Mouse (Mus musculus): Measurements from ENCODE around the gene Rad51c.
A peak's percentile ranks its signal among the peaks of the same experiment; 100 is the strongest.

Rad51c gene

GRCm38 (mm10) chr11:87367865-87368580, 36.7 kb downstream of the Rad51c start:
- peak; percentile 8 for DNase-seq (ENCODE audit: low read depth, low spot score)

GRCm38 (mm10) chr11:87367061-87367460, 37.7 kb downstream of the Rad51c start:
- DNase-seq (ENCODE audit: low read depth, low spot score), result no peak

- DNase-seq (ENCODE audit: low read depth, low spot score), result no peak
Observed at GRCm38 (mm10) chr11:87365120-87365519, 39.6 kb downstream of the Rad51c start.

DNA sequence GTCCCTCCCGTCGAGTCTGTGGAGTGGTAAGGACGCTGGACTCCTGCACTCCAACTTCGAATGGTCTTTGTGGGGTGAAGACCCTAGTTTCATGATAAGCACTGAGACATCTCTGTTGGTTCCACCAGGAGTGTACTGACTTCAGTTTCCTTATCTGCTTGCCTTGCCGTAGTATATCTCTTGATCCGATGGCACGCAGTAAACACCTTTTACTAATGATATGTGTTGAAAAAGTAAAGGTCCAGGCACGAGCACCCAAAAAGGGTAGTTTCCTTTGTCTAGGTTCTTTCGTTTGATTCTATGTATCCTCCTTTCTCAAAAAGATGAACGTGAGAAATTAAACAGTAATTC, 45.5 kb downstream of the Rad51c start:
- DNase-seq (ENCODE audit: low read depth, low spot score), result no peak

GRCm38 (mm10) chr11:87358331-87359261, 46.2 kb downstream of the Rad51c start, which contains the start of gene Ppm1e:
Gene Ppm1e, minus strand, starts transcription at chr11:87359023.
- DNase-seq (ENCODE audit: low read depth, low spot score), result peak; percentile 90

GRCm38 (mm10) chr11:87357317-87358300, 47.1 kb downstream of the Rad51c start:
- peak; percentile 11 for DNase-seq (ENCODE audit: low read depth, low spot score)

- no peak for DNase-seq (ENCODE audit: low read depth, low spot score)
Observed at GRCm38 (mm10) chr11:87354861-87355260, 49.9 kb downstream of the Rad51c start.

DNA sequence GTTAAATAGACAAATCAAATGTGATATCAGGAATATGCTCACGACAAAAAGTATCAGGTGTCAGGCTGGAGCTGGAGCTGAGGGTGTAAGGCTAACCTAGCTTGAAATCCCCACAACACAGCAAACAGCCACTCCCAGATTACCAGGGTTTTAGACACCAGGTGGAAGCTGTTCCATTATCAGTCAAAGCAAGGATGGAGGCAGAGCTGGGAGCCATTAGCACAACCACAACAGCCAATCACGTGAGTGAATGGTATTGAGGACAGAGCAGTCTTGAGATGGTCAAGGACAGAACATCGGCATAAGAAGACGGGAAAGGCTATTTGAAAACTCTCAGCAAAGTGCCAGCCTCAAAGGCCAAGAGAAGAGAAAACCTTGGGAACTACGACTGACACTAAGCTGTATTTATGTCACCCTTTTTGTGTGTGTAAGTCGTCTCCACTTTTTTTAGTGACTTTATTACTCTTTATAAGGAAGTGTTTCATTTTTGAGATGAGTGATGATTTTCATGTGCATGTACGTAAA, 51.0 kb downstream of the Rad51c start:
- DNase-seq (ENCODE audit: low read depth, low spot score), result no peak

Data from mesoderm, embryonic 11.5 days (tissue).